Mouse (Mus musculus) gastrocnemius, adult 18-20 months (tissue): ENCODE results near the gene Megf8. TPM values are rescaled to one million over a fixed set of nuclear protein-coding genes. Genes with fewer than 3 reads are reported as not detected.
A peak's percentile ranks its signal among the peaks of the same experiment; 100 is the strongest.

ENCODE experiments used
- DNase-seq: peaks from one replicate; pipeline ENCODE4 v3.0.0; 2021; ENCODE audit warnings: low spot score
- total RNA-seq, 2 experiments: library from RNA; stranded (reverse); gene quantifications; 2 replicates each; pipeline ENCODE4 v1.2.3; 2021

Gene Megf8
- total RNA-seq, 2 experiments from 2014 or later = 20.3 to 22.0 TPM

DNA sequence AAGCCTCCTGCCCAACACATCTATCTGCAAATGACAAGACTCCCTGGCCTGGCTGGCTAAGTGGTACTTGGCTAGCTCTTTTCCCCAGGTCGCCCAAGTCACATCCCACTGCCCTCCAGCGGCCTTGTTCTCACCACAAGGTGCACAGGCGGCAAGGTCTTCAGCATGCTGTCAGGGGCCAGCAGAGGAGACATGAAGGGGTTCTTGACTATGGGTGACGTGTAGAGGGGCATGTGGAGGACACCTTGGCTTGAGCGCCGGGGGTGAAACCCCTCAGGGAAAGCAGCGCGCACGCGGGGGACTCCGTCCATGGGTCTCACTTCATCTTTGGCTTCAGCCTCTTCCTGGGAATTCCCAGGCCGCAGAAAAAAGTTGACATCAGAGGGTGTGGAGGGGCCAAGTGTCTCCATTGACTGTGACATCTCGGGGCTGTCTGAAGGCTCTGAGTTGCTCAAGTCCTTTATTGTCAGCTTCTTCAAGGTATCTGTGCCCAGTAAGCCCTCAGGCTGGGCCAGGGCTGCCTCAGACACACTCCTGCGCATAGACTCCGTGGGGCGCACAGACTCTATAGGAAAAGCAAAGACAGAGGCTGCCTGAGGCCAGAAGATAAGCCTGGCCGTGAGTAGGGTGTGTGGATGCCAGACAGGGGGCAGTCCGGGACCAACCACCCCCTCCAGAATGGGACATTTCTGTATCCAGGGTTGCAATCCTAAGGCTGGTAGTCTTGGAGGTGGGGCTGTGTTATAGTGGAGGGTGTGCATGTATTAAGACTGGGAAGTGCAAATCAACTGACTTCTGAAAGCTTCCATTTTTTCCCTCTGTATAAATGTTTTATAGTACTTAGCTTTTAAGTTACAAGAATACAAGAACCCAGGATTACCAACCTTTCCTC is 63.7 kb downstream of the Megf8 start:
- DNase-seq = no peak

DNA sequence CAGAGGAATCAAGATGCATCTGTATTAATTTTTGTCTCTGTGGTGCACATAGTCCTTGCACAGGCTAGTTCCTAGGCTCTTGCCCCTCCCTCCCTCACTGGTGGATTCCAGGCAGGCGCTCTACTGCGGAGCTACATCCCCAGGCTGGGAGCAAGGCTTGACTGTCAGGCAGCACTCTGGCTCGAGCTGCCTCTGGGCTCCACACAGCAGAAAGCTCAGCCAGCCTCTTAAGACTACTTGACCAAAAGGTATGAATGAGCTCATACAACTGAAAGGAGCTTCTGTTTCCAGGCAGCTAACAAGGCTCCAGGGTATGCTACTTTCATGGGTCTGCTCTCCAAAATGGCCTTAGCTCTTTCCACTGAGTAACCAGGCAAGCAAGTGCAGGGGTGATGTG is 64.3 kb downstream of the Megf8 start:
- DNase-seq = no peak

DNA sequence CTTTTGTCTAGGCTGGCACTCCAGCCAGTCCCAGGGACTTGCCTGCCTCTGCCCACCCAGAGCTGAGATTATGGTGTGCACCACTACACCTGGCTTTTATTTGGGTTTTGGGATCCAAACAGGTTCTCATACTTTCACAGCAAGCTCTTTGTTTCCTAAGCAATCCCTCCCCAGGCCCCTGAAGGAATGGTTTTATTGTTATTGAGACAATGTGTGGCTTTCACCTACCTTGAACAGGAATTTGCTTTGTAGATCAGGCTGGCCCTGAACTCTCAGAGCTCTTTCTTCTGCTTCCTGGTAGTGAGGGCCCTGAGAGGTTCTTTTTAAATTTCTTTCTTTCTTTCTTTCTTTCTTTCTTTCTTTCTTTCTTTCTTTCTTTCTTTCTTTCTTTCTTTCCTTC is 65.6 kb downstream of the Megf8 start:
- no peak for DNase-seq

DNA sequence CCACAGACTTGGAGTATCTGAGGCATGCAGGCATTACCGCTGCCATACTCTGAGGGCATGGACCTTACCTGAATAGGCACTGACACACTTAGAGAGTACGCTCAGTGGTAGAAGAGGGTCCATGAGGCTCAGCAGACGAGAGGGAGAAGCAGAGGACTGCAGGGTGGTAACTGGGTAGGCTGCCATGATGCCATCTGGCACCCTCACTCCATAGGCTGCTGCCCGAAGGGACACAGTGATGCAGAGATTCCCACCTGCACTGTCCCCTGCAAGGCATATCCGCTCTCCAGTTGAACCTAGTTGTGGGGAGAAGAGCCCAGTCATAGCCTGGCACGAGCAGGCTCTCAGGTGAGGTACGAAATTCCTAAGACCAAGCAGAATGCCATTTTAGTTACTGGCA is 66.4 kb downstream of the Megf8 start:
- DNase-seq = no peak

DNA sequence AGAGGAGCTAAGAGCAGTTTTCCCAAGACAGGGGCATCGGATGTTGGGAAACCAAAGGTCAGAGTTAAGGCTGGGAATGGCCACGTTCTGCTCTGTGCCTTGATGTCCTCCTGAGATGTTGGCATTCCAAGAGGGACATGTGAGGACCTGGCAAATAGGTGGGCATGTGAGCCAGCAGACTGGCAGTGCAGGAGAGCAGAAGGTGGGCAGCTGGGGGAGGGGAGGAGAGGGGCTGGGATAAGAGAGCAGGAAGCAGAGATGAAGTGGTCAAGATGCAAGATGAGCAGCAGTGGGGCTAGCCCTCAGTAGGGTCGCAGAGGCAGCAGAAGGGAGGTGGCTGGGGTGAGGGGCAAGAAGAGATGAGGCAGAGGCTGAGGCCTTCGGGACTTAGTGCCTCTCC is 66.9 kb downstream of the Megf8 start:
- no peak for DNase-seq

DNA sequence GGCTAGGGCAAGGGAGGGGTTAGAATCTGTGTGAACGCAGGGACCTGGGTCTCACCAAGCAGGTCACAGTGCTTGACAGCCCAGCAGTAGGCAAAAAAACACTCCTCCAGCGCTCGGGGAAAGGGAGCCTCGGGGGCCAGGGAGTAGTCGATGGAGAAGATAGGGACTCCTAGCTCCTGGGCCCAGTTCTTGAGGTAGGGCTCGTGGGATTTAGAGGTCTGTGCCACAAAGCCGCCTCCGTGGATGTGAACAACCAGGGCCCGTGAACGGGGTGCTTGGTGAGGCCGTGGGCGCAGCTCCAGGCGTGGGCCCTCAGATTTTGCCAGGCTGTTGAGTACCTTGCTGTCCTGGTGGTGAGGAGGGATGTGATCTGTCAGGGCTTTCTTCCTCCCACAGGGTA is 67.4 kb downstream of the Megf8 start:
- no peak for DNase-seq

DNA sequence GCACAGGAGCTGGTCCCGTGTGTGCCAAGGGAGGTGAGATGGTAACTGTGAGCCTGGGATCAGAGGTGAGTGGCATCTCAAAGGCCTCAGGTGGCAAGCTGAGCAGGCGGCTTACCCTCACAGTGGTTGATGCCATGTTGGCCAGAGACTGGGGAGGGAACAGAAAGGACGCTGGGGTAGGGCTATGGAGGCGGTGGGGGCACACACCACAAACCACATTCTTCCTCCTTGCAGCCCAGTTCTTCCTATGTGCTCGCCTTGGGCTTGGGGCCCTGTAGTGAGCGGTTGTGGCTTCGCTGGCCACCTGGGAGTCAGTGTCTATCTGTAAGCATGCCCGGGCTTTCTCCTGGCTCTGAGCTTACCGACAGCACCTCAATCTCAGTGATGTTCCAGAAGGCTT is 67.9 kb downstream of the Megf8 start:
- no peak for DNase-seq

DNA sequence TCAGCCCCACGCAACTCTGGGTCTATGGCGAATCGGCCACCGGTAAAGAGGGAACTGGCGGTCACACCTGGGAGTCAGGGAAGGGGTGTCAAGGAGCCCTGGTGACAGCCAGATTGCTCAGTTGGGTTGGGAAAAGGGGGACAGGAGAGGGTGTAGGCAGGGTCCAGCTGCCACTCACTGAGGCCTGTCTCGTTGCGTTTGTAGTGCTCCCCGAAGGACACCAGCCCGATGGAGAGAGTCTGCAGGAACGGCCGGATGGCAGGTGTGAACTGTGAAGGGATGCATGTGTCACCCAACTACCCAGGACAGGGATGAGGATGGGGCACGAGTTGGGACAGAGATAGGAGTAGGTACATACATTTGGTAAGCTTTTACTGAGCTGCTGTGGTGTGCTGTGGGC is 68.3 kb downstream of the Megf8 start:
- DNase-seq = no peak

DNA sequence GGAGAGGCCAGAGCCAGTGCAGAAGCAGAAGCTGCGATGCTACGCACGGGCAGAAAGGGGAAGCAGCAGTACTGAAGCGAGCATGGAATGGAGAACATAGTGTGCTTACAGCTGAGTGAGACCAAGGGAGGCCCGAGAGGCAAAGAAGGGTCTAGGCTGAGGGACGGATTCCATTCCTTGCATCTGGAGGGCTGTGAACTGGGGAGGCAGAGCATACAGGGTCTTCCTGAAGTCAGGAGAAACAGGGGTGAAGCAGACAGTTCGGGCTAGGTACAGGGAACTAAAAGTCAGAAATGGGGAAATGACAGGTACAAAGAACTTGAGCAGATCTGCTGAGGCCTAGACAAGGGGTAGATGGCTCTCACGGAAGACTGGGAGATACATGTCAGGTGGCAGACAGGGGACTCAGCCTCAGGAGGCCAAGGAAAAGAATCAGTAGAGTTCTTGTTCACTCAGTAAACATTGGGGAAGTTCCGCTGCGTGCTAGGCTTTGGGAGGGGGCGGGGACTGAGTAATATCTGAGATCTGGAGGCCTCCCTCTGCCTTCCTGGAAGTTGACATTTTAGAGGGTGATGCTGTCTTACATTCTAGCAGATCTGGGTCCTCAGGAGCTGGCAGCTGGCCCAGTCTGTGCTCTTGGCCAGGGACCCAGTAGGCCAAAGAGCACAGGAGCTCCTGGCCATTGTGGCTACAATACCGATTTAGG is 69.0 kb downstream of the Megf8 start:
- DNase-seq = peak; percentile 83

DNA sequence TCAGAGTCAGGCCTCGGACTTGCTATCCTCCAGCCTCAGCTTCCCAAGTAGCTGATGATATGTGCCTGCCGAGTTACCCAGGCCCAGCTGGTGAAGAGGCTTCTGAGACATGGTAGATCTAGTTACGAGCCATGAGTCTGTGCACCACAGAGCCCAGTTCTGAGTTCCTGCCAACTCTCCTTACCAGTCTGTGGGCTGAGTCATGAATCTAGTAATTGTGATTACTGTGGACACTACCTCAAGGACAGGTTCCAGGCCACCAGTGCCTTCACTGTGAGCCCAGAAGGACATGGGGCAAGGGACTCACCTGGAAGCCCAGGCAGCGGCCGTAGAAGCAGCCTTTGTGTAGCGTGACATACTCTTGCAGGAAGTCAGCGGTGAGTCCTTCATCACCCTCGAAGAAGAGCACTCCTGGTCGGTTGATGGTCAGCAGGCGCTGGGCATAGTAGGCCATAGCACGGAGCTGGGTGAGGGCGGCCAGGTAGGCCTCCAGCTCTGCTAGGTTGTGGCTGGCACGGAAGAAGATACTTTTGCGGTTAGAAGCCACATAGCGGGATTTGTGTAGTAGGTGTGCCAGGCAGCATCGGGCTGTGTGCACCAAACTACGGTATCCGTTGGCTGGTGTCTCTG is 71.0 kb downstream of the Megf8 start:
- DNase-seq = peak; percentile 53

DNA sequence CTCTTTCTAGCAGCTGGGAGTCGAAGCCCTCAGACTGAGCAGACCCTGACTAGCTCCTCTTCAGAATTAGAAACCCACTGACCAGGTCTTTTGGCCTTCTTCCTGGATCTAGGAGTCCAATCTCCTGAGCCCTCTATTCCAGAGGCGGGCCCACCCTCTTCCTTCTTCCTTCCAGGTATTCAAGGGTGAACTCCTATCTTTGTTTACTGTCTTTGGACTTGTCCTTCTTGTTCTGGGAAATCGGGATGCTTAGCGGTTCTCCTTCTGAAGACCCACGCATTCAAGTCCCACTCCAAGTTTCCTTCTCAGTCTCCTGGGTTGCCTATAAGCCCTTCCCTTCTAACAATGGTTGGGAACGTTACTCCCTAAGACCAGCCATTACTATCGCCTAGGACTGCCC is 72.0 kb downstream of the Megf8 start:
- DNase-seq = no peak

DNA sequence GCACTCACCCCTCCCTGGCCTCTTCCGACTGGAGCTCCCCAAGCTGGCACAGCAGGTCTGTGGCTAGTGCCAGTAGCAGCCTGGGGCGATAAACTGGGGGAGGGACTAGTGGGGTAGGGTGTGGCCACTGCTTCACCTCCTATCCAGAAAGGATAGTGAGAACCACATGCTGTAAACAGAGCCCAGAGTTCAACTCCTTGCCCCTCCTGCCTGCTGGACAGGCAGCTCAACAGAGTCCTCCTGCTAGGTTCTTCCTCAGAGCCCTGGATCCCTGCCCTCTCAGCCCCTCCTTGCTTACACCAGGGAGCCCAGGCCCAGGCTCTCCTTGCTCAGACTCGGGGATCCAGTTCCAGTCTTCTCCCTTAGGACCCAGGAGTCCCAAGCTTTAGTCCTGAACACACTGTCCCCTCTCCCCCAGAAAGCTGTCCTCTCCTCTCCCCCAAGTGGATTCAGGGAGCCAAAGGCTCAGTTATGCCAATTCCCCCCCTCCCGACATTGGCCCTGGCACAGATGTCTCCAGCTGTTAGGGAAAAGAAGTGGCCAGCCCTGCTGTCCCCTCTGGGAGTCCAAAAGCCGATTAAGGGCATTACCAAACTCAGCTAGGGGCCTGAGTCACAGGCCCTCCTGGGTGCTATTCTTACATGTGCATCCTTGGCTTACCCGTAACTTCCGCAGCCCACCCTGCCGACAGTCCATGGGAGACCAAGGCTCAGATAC is 73.2 kb downstream of the Megf8 start:
- DNase-seq = peak; percentile 83

DNA sequence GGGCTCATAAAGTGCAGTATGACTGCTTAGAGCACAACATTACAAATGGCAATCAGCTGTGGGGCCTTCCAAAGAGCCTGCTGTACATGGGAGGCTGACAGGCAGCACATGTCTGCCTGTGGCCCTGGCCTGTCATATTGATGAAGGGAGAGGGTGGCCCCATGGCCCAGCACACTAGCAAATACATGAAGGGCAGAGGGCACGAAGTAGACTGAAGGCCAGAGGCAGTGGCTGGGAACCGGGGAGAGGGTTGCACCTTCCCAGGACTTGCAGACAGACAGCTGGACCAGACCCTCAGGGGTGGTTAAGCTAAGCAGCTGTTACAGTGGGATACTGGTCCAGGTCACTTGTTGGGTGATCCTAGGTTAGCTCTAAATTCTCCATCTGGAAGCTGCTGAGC is 74.0 kb downstream of the Megf8 start:
- DNase-seq = no peak

DNA sequence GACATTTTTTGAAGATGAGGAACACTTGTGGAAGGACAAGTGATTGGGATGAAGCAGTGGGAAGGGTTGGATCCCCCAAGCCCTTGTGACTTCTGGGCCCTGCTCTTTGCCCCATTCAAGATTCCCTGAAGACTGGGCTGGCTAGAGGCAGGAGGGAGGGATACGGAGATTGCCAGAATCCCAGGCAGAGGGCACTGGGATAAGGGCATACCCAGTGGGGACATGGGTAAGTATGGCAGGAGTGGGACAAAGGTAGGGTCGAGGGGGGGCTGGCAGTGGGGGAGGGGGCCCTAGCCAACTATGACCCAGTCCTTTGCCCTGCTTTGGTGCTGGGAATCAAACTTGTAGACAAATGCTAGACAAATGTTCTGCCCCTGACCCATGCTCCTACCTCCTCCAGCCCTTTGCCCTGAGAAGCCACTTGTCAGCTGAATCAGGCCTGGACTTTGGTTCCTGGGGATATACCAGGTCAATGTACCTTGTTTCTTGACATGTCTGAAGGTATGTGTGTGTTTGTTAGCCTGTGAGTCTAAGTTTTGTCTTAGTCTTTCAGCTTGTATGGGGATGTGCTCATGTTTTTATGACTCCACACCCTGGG is 75.0 kb downstream of the Megf8 start:
- no peak for DNase-seq

DNA sequence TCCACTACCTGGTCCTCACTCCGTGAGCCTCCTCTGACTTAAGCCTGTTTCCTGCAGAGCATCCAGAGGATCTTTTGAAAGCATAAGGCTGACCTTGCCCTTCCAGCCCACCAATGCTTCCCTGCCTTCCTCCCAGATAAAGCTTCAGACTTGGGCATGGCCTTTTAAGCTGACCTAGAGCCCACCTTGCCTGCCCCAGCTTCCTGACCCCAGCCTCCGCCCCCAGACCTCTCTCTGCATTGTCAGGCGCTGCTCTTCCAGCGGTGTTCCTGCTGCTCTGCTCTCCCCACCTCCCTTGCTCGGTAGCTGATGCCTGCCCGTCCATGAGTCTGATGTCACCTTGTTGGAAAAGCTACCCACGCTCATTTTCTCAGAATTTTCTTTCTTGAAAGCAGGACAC is 75.9 kb downstream of the Megf8 start:
- no peak for DNase-seq

DNA sequence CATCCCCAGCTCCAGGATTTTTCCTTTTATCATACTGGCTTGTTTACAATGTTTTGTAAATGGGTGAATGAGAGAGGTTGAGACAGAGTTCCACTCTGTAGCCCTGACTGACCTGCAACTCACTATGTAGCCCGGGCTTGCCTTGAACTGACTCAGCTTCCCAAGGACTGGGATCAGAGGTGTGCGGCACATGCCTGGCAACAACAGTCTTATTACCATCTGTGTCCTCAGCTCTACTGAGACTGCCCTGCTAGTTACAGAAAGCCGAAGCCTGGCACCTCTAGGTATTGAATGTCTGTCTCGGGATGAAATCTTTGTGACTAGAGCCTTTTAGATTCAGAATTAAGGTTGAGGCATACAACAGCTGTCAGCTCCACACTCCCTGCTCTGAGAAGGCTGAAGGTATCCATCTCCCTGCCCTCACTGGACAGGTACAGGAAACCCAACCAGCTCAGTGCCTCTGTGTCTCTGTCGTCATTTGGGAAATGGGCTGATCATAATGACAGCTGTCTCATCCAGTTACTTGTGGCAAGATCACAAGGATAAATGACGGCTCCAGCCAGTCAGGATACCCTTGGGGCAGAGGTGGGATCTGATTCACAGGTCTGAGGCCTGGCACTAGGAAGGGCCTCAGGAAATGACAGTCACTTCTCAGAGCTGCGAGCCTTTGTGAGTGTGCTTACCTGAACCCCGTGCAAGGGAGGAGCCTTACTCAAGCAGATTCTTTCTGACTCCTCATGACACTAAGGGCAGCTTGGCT is 76.7 kb downstream of the Megf8 start:
- DNase-seq = no peak

DNA sequence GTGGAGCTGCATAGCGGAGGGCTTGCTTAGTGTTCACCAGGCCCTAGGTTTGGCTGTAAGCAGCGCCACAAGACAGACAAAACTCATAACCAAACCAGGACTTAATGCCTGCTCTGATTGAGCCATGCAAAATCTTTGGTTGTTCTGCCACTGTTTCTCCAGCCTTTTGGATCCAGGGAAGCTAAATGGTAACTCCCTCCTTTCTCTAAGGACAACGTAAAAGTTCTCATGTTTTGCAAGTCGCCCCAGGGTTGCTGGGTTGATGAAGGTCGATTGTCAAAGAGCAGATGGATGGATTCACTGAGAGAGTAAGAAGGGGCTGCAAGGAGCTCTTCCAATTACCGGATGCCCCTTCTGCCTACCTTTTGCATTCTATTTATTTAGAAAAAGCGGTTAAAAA is 77.8 kb downstream of the Megf8 start:
- no peak for DNase-seq

DNA sequence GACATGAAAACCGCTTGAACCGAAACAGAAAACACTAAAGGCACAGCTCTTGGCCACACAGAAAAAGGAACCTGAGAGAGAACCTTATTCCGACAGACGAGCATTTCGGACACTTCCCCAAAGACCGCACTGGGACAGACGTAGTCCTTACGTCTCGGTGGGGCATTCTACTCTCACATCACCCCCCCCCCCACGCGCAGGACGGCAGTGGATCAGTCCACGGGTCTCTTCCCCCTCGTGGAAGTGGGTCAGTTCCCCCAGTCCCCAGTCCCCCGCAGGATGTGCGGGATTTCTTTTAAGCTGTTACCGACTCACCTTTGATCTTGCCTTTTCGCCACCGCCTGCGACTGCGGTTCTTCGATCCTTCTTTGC is 78.2 kb downstream of the Megf8 start:
- DNase-seq = no peak

DNA sequence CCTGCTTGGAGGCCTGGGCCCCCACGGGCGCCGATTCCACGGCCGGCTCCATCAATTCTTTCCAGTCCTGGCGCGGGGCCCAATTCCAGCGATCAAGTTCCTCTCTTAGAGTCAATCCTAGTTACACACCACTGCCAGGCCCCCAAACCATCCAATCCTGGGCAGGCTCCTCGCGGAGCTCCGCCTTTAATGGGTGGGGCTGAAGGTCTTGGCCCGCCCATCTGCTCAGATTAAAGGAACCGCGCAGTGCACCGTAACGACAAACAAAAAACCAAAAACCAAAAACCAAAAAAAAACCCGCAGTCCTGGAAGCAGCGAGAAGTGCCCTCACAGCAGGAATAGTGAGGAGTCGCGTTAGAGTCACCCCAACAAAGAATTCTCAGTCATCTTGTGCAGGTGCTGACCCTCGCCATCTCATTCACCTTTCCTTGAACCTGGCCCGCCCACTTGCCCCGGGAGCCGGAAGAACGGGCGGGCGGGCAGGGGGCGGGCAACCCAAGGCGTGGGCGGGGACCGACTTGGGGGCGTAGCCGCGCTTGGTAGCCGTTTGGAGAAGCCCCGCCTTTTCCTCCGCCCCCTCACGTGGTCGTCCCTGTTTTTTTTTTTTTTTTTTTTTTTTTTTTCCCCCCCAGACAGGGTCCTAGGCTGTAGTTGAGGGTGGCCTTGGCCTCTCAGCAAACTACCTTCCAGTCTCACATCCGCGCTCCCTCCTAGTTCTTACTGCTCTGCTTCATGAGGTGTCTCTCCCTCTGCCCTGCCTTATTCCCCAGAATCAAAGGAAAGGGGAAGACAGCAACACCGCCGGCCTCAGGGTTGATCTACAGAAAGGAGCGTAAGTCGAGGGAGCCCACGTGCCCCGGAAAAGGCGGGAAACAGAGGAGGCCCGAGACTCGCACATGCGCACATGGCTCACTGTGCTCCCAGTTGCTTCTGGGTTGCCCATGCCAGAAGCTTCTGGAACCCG is 78.9 kb downstream of the Megf8 start:
- DNase-seq = peak; percentile 97

DNA sequence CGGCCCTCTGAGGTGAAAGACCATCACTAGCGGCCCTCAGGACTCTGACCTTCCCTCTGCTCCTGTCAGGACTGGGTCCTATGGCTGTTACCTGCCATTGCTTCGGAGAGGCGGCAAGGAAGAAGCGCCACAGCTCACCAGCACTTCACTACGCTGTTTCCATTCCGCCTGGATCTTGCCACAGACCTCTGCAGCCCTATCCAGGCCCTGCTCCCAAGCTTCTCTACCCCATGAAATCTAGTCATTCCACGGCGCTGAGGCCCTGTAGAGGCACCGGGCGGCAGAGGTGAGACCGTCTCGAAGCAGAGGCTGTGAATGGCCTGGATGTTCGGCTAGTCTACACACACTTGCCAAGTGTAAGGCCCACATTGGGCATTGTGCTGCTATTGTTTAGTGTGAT is 79.7 kb downstream of the Megf8 start:
- DNase-seq = no peak
